Mouse (Mus musculus) erythroblast, embryonic 14.5 days (primary cell): ENCODE measurements around the gene Fam228a.
"Not testable (repeated sequence)": the region's sequence is repeated elsewhere in the genome, so short reads cannot be mapped to it uniquely, and the experiment has no call there.

Source experiments
- GATA1 ChIP-seq: IDR thresholded peaks from 2 replicates; pipeline ENCODE4 v1.6.1; 2012; ENCODE audit warnings: low read length, inconsistent platforms, mixed read lengths
- TAL1 ChIP-seq: IDR thresholded peaks from 3 replicates; pipeline ENCODE4 v1.6.1; 2012; ENCODE audit warnings: low read length, inconsistent platforms, mixed read lengths

DNA sequence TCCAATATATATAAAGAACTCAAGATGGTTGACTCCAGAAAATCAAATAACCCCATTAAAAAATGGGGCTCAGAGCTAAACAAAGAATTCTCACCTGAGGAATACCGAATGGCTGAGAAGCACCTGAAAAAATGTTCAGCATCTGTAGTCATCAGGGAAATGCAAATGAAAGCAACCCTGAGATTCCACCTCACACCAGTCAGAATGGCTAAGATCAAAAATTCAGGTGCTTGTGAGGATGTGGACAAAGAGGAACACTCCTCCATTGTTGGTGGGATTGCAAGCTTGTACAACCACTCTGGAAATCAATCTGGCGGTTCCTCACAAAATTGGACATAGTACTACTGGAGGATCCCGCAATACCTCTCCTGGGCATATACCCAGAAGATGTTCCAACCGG lies 16.2 kb upstream of the Fam228a start:
- not testable (repeated sequence) for TF ChIP-seq GATA1, TAL1
